Comparison of ENCODE assay signal across 9 mouse cellular contexts in genomic region chr11:32181973-32182868, GRCm38 (mm10). TPM values are rescaled to one million over a fixed set of nuclear protein-coding genes. Genes with fewer than 3 reads are reported as not detected.
DNase-seq lines count a peak whose midpoint lies in the region; ATAC-seq and TF ChIP-seq lines count a peak whose summit lies in the region.
"Had no signal": no experiment of that assay in that cellular context is flagged by ENCODE, and none has a peak within 500 bp of the region (broad histone marks: within the 10 kb centered on the region; RNA-seq: fewer than 3 reads in every experiment).

No protein-coding gene starts in this region.

- DNase-seq in liver = peak; percentile 74
- peak; percentile 91 for DNase-seq in gastrocnemius, postnatal 10 days
- peak; percentile 87 to 91 for DNase-seq in left cerebral cortex, postnatal 25 days (ENCODE audit: low spot score in 2 of 2)
- peak; percentile 91 for DNase-seq in midbrain, postnatal 0 days (ENCODE audit: low spot score)
- peak in 1 of 2 experiments; percentile 65 for DNase-seq in spleen, adult 2 months (ENCODE audit: low read depth in 1 of 2, low spot score in 2 of 2)

- intact Hi-C loops in left cerebral cortex, postnatal 25 days (cut with DNase I) = loop anchor here (1.0 to 2.0 kb wide), 3 partner anchors 56 to 143 kb away; partner anchors contain the start of gene Hbq1b

- H3K27me3 ChIP-seq in liver, embryonic 12.5 days (replicated peaks) = peaks cover 16% of the 10 kb centered on the region; the same call in 1 of the 2 replicates
- H3K27me3 ChIP-seq in intestine, postnatal 0 days (replicated peaks; ENCODE audit: control insufficient read depth, insufficient read depth, low read length) = no peaks in the 10 kb centered on the region
- no peaks in the 10 kb centered on the region for H3K27me3 ChIP-seq in midbrain, postnatal 0 days (ENCODE audit: insufficient read depth, low read length)
- no peaks in the 10 kb centered on the region for H3K27me3 ChIP-seq in spleen, adult 2 months (ENCODE audit: control insufficient read depth, insufficient read depth, low read length)

- 41% methylated on average over 25 of the region's 25 CpGs for WGBS in liver, embryonic 12.5 days (ENCODE audit: insufficient replicate concordance)
- WGBS in intestine, postnatal 0 days = 41% methylated on average over 24 of the region's 25 CpGs
- 47% methylated on average over 25 of the region's 25 CpGs for WGBS in midbrain, postnatal 0 days
- 47% methylated on average over 25 of the region's 25 CpGs for WGBS in spleen, adult 2 months

- no peak overlapping the region for H3K4me2 ChIP-seq in liver, embryonic 12.5 days
- H3K4me2 ChIP-seq in intestine, postnatal 0 days (replicated peaks; ENCODE audit: low read depth) = no peak overlapping the region
- H3K4me2 ChIP-seq in midbrain, postnatal 0 days (ENCODE audit: low read depth, low read length, poor library complexity, severe bottlenecking) = peak overlapping the region; percentile 33
- H3K4me2 ChIP-seq: neural tube, embryonic 13.5 days had no signal

- TF ChIP-seq CTCF in cortical plate, adult 2 months (IDR thresholded peaks at IDR 0.05; ENCODE audit: extremely low read depth, insufficient read depth, low read length) = peak; percentile 93
- peak; percentile 89 for TF ChIP-seq CTCF in intestine, postnatal 0 days (IDR thresholded peaks at IDR 0.05; ENCODE audit: low read depth)
- TF ChIP-seq CTCF in midbrain, postnatal 0 days (IDR thresholded peaks at IDR 0.05) = peak; percentile 89
- peak; percentile 83; the same call in 1 of the 2 replicates for TF ChIP-seq CTCF in spleen, adult 2 months (IDR thresholded peaks at IDR 0.05; ENCODE audit: extremely low read depth, insufficient read depth, insufficient read length, insufficient replicate concordance)

- TF ChIP-seq POLR2A in cortical plate, adult 2 months (IDR thresholded peaks at IDR 0.05; ENCODE audit: extremely low read depth, insufficient read depth, low read length) = no peak
- no peak for TF ChIP-seq POLR2A in spleen, adult 2 months (IDR thresholded peaks at IDR 0.05; ENCODE audit: low read depth, low read length)

- no peaks in the 10 kb centered on the region for H3K4me1 ChIP-seq in liver, embryonic 12.5 days
- H3K4me1 ChIP-seq in cortical plate, adult 2 months (ENCODE audit: control insufficient read depth, insufficient read depth, low read length) = 0 out of 2 replicates have a peak, but pooled peaks cover 3% of the 10 kb centered on the region
- H3K4me1 ChIP-seq in intestine, postnatal 0 days (replicated peaks; ENCODE audit: control insufficient read depth, insufficient read depth, low read length) = no peaks in the 10 kb centered on the region
- H3K4me1 ChIP-seq in midbrain, postnatal 0 days (ENCODE audit: insufficient read depth, low read length) = no peaks in the 10 kb centered on the region
- no peaks in the 10 kb centered on the region for H3K4me1 ChIP-seq in spleen, adult 2 months (ENCODE audit: control insufficient read depth, insufficient read depth, insufficient read length)
- H3K4me1 ChIP-seq: neural tube, embryonic 13.5 days had no signal

- H3K9me3 ChIP-seq in liver, embryonic 12.5 days (replicated peaks) = no peaks in the 10 kb centered on the region
- no peaks in the 10 kb centered on the region for H3K9me3 ChIP-seq in intestine, postnatal 0 days (ENCODE audit: control insufficient read depth)
- no peaks in the 10 kb centered on the region for H3K9me3 ChIP-seq in midbrain, postnatal 0 days (ENCODE audit: low read length)
- H3K9me3 ChIP-seq: neural tube, embryonic 13.5 days had no signal

- H3K36me3 ChIP-seq in liver, embryonic 12.5 days = no peaks in the 10 kb centered on the region
- H3K36me3 ChIP-seq in intestine, postnatal 0 days (ENCODE audit: control insufficient read depth, insufficient read depth) = no peaks in the 10 kb centered on the region
- H3K36me3 ChIP-seq in midbrain, postnatal 0 days (ENCODE audit: insufficient read depth, low read length) = no peaks in the 10 kb centered on the region
- no peaks in the 10 kb centered on the region for H3K36me3 ChIP-seq in spleen, adult 2 months (ENCODE audit: control insufficient read depth, insufficient read depth, low read length)
- H3K36me3 ChIP-seq: neural tube, embryonic 13.5 days had no signal

- no peak overlapping the region for H3K4me3 ChIP-seq in liver, embryonic 12.5 days
- H3K4me3 ChIP-seq in cortical plate, adult 2 months (ENCODE audit: insufficient read depth, low read length) = no peak overlapping the region
- H3K4me3 ChIP-seq in intestine, postnatal 0 days (ENCODE audit: low read depth, low read length) = no peak overlapping the region
- peak overlapping the region; percentile 15; the same call in 1 of the 2 replicates for H3K4me3 ChIP-seq in midbrain, postnatal 0 days (ENCODE audit: low read depth, low read length)
- no peak overlapping the region for H3K4me3 ChIP-seq in spleen, adult 2 months (ENCODE audit: extremely low read depth, insufficient read depth, insufficient read length)
- H3K4me3 ChIP-seq: neural tube, embryonic 13.5 days had no signal

- no peak overlapping the region for H3K9ac ChIP-seq in liver, embryonic 12.5 days
- H3K9ac ChIP-seq in intestine, postnatal 0 days (ENCODE audit: low read depth, low read length) = no peak overlapping the region
- no peak overlapping the region for H3K9ac ChIP-seq in midbrain, postnatal 0 days (replicated peaks; ENCODE audit: low read length, poor library complexity, severe bottlenecking)
- H3K9ac ChIP-seq: neural tube, embryonic 13.5 days had no signal

- no peak overlapping the region for H3K27ac ChIP-seq in liver, embryonic 12.5 days
- no peak overlapping the region for H3K27ac ChIP-seq in cortical plate, adult 2 months (ENCODE audit: insufficient read depth, low read length)
- no peak overlapping the region for H3K27ac ChIP-seq in intestine, postnatal 0 days (ENCODE audit: low read depth, low read length)
- H3K27ac ChIP-seq in midbrain, postnatal 0 days (ENCODE audit: low read depth, low read length) = no peak overlapping the region
- no peak overlapping the region for H3K27ac ChIP-seq in spleen, adult 2 months (ENCODE audit: insufficient read depth, low read length)
- H3K27ac ChIP-seq: neural tube, embryonic 13.5 days had no signal

- no peak for ATAC-seq in liver, embryonic 12.5 days
- no peak for ATAC-seq in intestine, postnatal 0 days
- ATAC-seq in midbrain, postnatal 0 days (ENCODE audit: low FRiP score) = no peak

RNA-seq across cellular contexts. Expression of gene Il9r, which starts 17.9 kb away (rescaled TPM):
- polyA plus RNA-seq in liver, embryonic 12.5 days (2016; fragmentation: Nextera tagmentation; extraction: Ambion mirVana) = 0.22 and 0.30 TPM in 2 replicates
- polyA plus RNA-seq in cortical plate, adult 2 months (2012; rRNA removed) = 0.06 and 0.15 TPM in 2 replicates
- total RNA-seq in gastrocnemius, postnatal 10 days (2021) = not detected
- polyA plus RNA-seq in intestine, postnatal 0 days (2015; fragmentation: Nextera tagmentation; extraction: Ambion mirVana) = not detected in 2 replicates
- total RNA-seq in left cerebral cortex, postnatal 25 days (2021) = not detected
- total RNA-seq in midbrain, postnatal 0 days (2014; rRNA removed) = 0.33 TPM in 1 of 2 replicates, not detected in the other
- 0.04 TPM in 1 of 2 replicates, not detected in the other for polyA plus RNA-seq in midbrain, postnatal 0 days (2015; fragmentation: Nextera tagmentation; extraction: Ambion mirVana)
- 27.6 and 36.0 TPM in 2 replicates for polyA plus RNA-seq in spleen, adult 2 months (2012; rRNA removed)
- polyA plus RNA-seq: neural tube, embryonic 13.5 days had no signal

RNA-seq across cellular contexts. Expression of gene Snrnp25, which starts 23.0 kb away (rescaled TPM):
- polyA plus RNA-seq in liver, embryonic 12.5 days (2016; fragmentation: Nextera tagmentation; extraction: Ambion mirVana) = 103 TPM in 2 replicates
- 51.8 and 57.0 TPM in 2 replicates for polyA plus RNA-seq in cortical plate, adult 2 months (2012; rRNA removed)
- total RNA-seq in gastrocnemius, postnatal 10 days (2021) = 1 to 10 TPM; 7.6 to 8.6 TPM
- polyA plus RNA-seq in intestine, postnatal 0 days (2015; fragmentation: Nextera tagmentation; extraction: Ambion mirVana) = 27.0 and 28.0 TPM in 2 replicates
- total RNA-seq in left cerebral cortex, postnatal 25 days (2021) = 10 to 100 TPM; 23.7 to 23.9 TPM
- 13.3 and 23.6 TPM in 2 replicates for total RNA-seq in midbrain, postnatal 0 days (2014; rRNA removed)
- polyA plus RNA-seq in midbrain, postnatal 0 days (2015; fragmentation: Nextera tagmentation; extraction: Ambion mirVana) = 47.8 and 48.9 TPM in 2 replicates
- polyA plus RNA-seq in spleen, adult 2 months (2012; rRNA removed) = 29.7 and 32.5 TPM in 2 replicates

RNA-seq across cellular contexts. Expression of gene Rhbdf1, which starts 39.9 kb away (rescaled TPM):
- polyA plus RNA-seq in liver, embryonic 12.5 days (2016; fragmentation: Nextera tagmentation; extraction: Ambion mirVana) = 12.0 and 14.1 TPM in 2 replicates
- polyA plus RNA-seq in cortical plate, adult 2 months (2012; rRNA removed) = 25.6 and 26.9 TPM in 2 replicates
- total RNA-seq in gastrocnemius, postnatal 10 days (2021) = 10 to 100 TPM; 26.3 to 35.3 TPM
- 20.7 and 26.1 TPM in 2 replicates for polyA plus RNA-seq in intestine, postnatal 0 days (2015; fragmentation: Nextera tagmentation; extraction: Ambion mirVana)
- 10 to 100 TPM; 13.5 to 15.7 TPM for total RNA-seq in left cerebral cortex, postnatal 25 days (2021)
- total RNA-seq in midbrain, postnatal 0 days (2014; rRNA removed) = 27.4 and 55.6 TPM in 2 replicates
- polyA plus RNA-seq in midbrain, postnatal 0 days (2015; fragmentation: Nextera tagmentation; extraction: Ambion mirVana) = 17.6 and 21.0 TPM in 2 replicates
- polyA plus RNA-seq in spleen, adult 2 months (2012; rRNA removed) = 52.3 and 55.3 TPM in 2 replicates

RNA-seq across cellular contexts. Expression of gene Mpg, which starts 44.1 kb away (rescaled TPM):
- 25.7 and 27.2 TPM in 2 replicates for polyA plus RNA-seq in liver, embryonic 12.5 days (2016; fragmentation: Nextera tagmentation; extraction: Ambion mirVana)
- 14.2 and 15.4 TPM in 2 replicates for polyA plus RNA-seq in cortical plate, adult 2 months (2012; rRNA removed)
- total RNA-seq in gastrocnemius, postnatal 10 days (2021) = 10 to 100 TPM; 11.2 to 14.3 TPM
- polyA plus RNA-seq in intestine, postnatal 0 days (2015; fragmentation: Nextera tagmentation; extraction: Ambion mirVana) = 19.2 and 20.9 TPM in 2 replicates
- total RNA-seq in left cerebral cortex, postnatal 25 days (2021) = 10 to 100 TPM; 20.0 to 20.8 TPM
- total RNA-seq in midbrain, postnatal 0 days (2014; rRNA removed) = 31.7 and 35.0 TPM in 2 replicates
- polyA plus RNA-seq in midbrain, postnatal 0 days (2015; fragmentation: Nextera tagmentation; extraction: Ambion mirVana) = 31.2 and 37.7 TPM in 2 replicates
- polyA plus RNA-seq in spleen, adult 2 months (2012; rRNA removed) = 10.4 and 11.1 TPM in 2 replicates

Comparison
In these comparisons a context has a peak if more than half of its experiments do, and no peak if none do; other contexts are left out.
1. RNA of gene Il9r, which starts 17.9 kb away (polyA plus RNA-seq): 27.6 to 36.0 TPM in spleen, adult 2 months; 0.22 to 0.30 TPM in liver, embryonic 12.5 days, 0.06 to 0.15 TPM in cortical plate, adult 2 months, 0.04 TPM in midbrain, postnatal 0 days and not detected in intestine, postnatal 0 days; every median in the first group is over 10 times any median in the second.
2. Peak in every context shown above with its lines, with median percentiles within 50 percentile points of each other: CTCF ChIP-seq.